Mouse (Mus musculus) neural tube, embryonic 11.5 days (tissue): Measurements from ENCODE around the gene Bcl2. TPM values are rescaled to one million over a fixed set of nuclear protein-coding genes. Genes with fewer than 3 reads are reported as not detected.

ENCODE experiments used
- ATAC-seq: fragments of 200-750 bp; cut with Nextera tagmentation; 2 replicates; pipeline ENCODE4 v1.8.0; 2017; ENCODE audit warnings: moderate number of reproducible peaks, mild to moderate bottlenecking, moderate TSS enrichment, moderate library complexity; ENCODE audit not compliant: insufficient read depth, low FRiP score, low TSS enrichment
- DNase-seq: peaks from one replicate; pipeline ENCODE4 v3.0.0-alpha.2; 2015; ENCODE audit warnings: low spot score
- H3K27ac ChIP-seq: fragments of 300-500 bp; sonication (generic); 2 replicates; pipeline ENCODE4 v1.5.1; 2014; ENCODE audit warnings: low read depth, mild to moderate bottlenecking, low read length
- H3K27me3 ChIP-seq: fragments of 300-500 bp; sonication (generic); 2 replicates; pipeline ENCODE4 v1.6.1; 2014; ENCODE audit warnings: mild to moderate bottlenecking, low read length, mixed read lengths; ENCODE audit not compliant: control insufficient read depth, insufficient read depth
- H3K36me3 ChIP-seq: fragments of 300-500 bp; sonication (generic); 2 replicates; pipeline ENCODE4 v1.6.1; 2014; ENCODE audit warnings: mild to moderate bottlenecking, low read length, moderate library complexity, mixed read lengths; ENCODE audit not compliant: control insufficient read depth, insufficient read depth
- H3K4me1 ChIP-seq: fragments of 300-500 bp; sonication (generic); 2 replicates; pipeline ENCODE4 v1.6.1; 2014; ENCODE audit warnings: low read length, mixed read lengths; ENCODE audit not compliant: control insufficient read depth, insufficient read depth
- H3K4me2 ChIP-seq: fragments of 300-500 bp; sonication (generic); 2 replicates; pipeline ENCODE4 v1.6.1; 2014; ENCODE audit warnings: low read depth, mild to moderate bottlenecking, moderate library complexity
- H3K4me3 ChIP-seq: fragments of 300-500 bp; sonication (generic); 2 replicates; pipeline ENCODE4 v1.5.1; 2014; ENCODE audit warnings: low read depth, low read length
- H3K9ac ChIP-seq: fragments of 300-500 bp; sonication (generic); 2 replicates; pipeline ENCODE4 v1.6.1; 2014; ENCODE audit warnings: mild to moderate bottlenecking, low read length
- H3K9me3 ChIP-seq: fragments of 300-500 bp; sonication (generic); 2 replicates; pipeline ENCODE4 v1.6.1; 2016; ENCODE audit warnings: low read length; ENCODE audit not compliant: control insufficient read depth
- WGBS: fragments of 180-500 bp; shearing (Covaris S2); extraction: QIAGEN DNeasy Blood & Tissue Kit; methylation state at CpG from one replicate; pipeline ENCODE4 v1.1.7; 2014; 5-methylcytosine and 5-hydroxymethylcytosine counted together
- polyA plus RNA-seq: library from polyadenylated mRNA; unstranded; fragments of >200 nt; fragmentation: Nextera tagmentation; extraction: Ambion mirVana; gene quantifications from 2 replicates; pipeline ENCODE4 v1.2.1, GENCODE M21; 2014

The Bcl2 gene
- polyA plus RNA-seq, 1 experiment from 2014 or later = 5.5 TPM

DNA sequence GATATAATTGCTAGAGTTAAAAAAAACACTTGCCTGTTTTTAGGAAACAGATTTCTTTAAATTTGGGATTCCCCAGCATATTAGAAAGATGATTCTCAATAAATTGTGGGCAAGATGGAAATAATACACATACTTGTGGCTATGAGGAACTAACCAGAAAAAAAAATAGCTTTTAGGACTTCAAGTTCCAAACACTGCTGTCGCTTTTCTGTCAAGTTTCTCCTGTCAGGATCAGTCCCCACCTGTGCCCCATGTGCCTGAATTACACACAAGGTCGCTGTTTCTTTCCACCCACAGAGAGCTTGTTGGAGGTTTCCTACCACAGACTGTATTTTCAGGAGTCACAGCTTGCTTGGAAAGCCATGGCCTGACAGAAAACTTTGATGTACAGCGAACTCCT, 70.5 kb downstream of the Bcl2 start:
- no peak overlapping the region for H3K4me3 ChIP-seq
- DNase-seq = no peak
- H3K27me3 ChIP-seq = no peaks in the 10 kb centered on the region
- no peak overlapping the region for H3K9ac ChIP-seq
- no peak for ATAC-seq
- no peaks in the 10 kb centered on the region for H3K9me3 ChIP-seq
- whole genome bisulfite sequencing = 79% methylated on average over 3 of the region's 3 CpGs
- H3K36me3 ChIP-seq = no peaks in the 10 kb centered on the region
- H3K4me1 ChIP-seq = no peaks in the 10 kb centered on the region
- H3K4me2 ChIP-seq = no peak overlapping the region
- H3K27ac ChIP-seq = no peak overlapping the region

DNA sequence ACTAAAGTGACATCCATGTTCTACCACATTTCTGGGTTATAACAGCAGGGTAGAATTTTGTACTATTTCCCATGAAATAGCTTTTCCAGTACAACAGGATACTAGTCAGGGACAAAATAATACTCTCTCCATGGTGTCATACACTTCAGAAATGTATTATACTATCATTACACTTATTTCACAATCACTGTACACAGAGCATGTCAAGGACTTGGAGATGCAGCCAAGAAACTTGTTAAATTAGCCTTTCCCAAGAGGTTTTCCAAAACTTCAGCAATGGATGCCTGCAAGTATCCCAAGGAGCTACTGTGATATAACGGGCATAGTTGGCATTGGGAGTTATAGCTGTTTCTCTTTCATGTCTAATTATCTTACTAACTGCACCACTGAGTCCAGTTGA, 73.5 kb downstream of the Bcl2 start:
- no peaks in the 10 kb centered on the region for H3K27me3 ChIP-seq
- no peak overlapping the region for H3K4me3 ChIP-seq
- no peaks in the 10 kb centered on the region for H3K9me3 ChIP-seq
- no peak overlapping the region for H3K9ac ChIP-seq
- ATAC-seq (no peak), DNase-seq (no peak)
- no peak overlapping the region for H3K27ac ChIP-seq
- no peaks in the 10 kb centered on the region for H3K36me3 ChIP-seq
- H3K4me1 ChIP-seq = no peaks in the 10 kb centered on the region
- H3K4me2 ChIP-seq = no peak overlapping the region
- 93% methylated on average over 1 of the region's 1 CpGs for WGBS

DNA sequence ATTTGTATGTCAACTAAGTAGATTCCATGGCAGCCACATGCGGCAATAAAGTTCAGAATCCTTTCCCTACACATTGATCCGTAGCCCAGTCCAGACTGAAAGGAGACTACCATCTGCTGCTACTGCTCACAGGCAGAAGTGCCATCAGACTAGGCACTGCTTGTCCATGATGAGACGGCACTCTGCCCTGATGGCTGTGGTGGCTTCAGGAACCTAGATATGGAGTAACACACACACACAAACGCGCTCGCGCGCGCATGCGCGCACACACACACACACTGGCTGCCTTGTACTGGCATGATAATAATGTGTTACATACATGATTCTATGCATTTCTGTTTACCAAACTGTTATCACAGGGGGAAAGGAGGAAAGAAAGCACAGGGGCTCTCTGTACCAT, 76.4 kb downstream of the Bcl2 start:
- H3K4me3 ChIP-seq = no peak overlapping the region
- DNase-seq (no peak), ATAC-seq (no peak)
- H3K4me1 ChIP-seq = no peaks in the 10 kb centered on the region
- H3K27ac ChIP-seq = no peak overlapping the region
- no peaks in the 10 kb centered on the region for H3K9me3 ChIP-seq
- H3K27me3 ChIP-seq = no peaks in the 10 kb centered on the region
- H3K36me3 ChIP-seq = no peaks in the 10 kb centered on the region
- H3K9ac ChIP-seq = no peak overlapping the region
- H3K4me2 ChIP-seq = no peak overlapping the region
- WGBS = 95% methylated on average over 11 of the region's 11 CpGs

- Histone ChIP-seq H3K4me3 (no peak overlapping the region), H3K9me3 (no peaks in the 10 kb centered on the region), H3K4me1 (no peaks in the 10 kb centered on the region), H3K4me2 (no peak overlapping the region), H3K27ac (no peak overlapping the region), H3K9ac (no peak overlapping the region), H3K36me3 (no peaks in the 10 kb centered on the region), H3K27me3 (no peaks in the 10 kb centered on the region)
- ATAC-seq (no peak), DNase-seq (no peak)
- WGBS = 63% methylated on average over 2 of the region's 2 CpGs
Observed at GRCm38 (mm10) chr1:106636714-106637113, 77.4 kb downstream of the Bcl2 start.

DNA sequence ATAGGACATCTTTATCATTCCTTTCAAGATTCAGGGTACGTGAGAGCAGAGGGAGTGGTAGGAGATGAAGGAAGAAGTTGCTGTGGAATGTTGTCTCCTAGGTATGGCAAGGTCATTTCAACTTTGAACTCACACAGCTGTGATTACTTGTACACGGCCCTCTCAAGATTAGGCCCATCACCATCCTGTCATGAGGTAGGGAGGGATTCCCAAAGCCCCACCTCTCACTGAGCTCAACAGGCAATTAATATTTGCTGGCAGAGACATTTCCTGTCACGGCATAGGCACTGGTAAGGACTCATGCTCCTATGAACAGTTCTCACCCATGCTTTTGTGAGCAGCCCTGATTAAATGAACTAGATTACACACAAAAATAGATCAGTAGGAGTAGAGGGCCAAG, 80.9 kb downstream of the Bcl2 start:
- H3K4me1 ChIP-seq = peaks cover 6% of the 10 kb centered on the region; the same call in 1 of the 2 replicates
- H3K4me3 ChIP-seq = no peak overlapping the region
- no peak overlapping the region for H3K4me2 ChIP-seq
- no peaks in the 10 kb centered on the region for H3K36me3 ChIP-seq
- no peak overlapping the region for H3K9ac ChIP-seq
- DNase-seq (no peak), ATAC-seq (no peak)
- no peaks in the 10 kb centered on the region for H3K27me3 ChIP-seq
- H3K27ac ChIP-seq = no peak overlapping the region
- no peaks in the 10 kb centered on the region for H3K9me3 ChIP-seq
- 62% methylated on average over 3 of the region's 3 CpGs for WGBS

DNA sequence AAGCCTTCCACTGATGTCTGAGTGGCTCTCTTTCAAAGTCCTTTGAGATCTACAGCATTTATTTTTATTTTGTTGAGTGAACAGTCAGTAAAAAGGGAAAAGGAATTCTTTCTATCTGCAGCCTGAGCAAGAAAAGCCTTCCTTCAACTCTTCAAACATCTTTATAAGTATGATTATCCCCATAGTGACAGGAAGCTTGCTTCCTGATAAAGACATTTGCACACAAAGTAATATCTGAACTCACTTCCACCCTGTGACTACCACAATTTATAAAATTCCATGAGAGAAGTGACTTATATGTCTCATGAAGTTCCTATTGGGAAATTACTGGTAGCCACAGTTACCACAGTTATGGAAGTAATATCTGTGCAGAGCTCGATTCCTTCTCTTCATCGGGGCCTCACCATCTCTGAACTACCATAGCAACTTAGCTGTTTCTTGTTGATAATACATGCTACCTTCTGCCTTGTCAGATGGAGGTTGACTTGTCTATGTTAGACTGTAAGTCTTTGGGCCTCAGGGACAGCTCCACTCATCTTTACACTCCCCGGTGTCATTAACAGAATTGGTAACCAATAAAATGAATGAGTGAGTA, 82.1 kb downstream of the Bcl2 start:
- DNase-seq (no peak), ATAC-seq (no peak)
- Histone ChIP-seq H3K27ac (no peak overlapping the region), H3K36me3 (no peaks in the 10 kb centered on the region), H3K4me3 (no peak overlapping the region), H3K4me2 (no peak overlapping the region), H3K9me3 (no peaks in the 10 kb centered on the region), H3K27me3 (no peaks in the 10 kb centered on the region), H3K4me1 (peaks cover 6% of the 10 kb centered on the region; the same call in 1 of the 2 replicates), H3K9ac (no peak overlapping the region)
- 95% methylated on average over 3 of the region's 3 CpGs for WGBS

- H3K9ac ChIP-seq = no peak overlapping the region
- H3K9me3 ChIP-seq = no peaks in the 10 kb centered on the region
- DNase-seq (no peak), ATAC-seq (no peak)
- WGBS = 85% methylated on average over 2 of the region's 2 CpGs
- H3K4me3 ChIP-seq = no peak overlapping the region
- H3K27ac ChIP-seq = no peak overlapping the region
- H3K27me3 ChIP-seq = no peaks in the 10 kb centered on the region
- no peaks in the 10 kb centered on the region for H3K36me3 ChIP-seq
- peaks cover 6% of the 10 kb centered on the region; the same call in 1 of the 2 replicates for H3K4me1 ChIP-seq
- no peak overlapping the region for H3K4me2 ChIP-seq
Observed at GRCm38 (mm10) chr1:106630973-106631372, 83.1 kb downstream of the Bcl2 start.

DNA sequence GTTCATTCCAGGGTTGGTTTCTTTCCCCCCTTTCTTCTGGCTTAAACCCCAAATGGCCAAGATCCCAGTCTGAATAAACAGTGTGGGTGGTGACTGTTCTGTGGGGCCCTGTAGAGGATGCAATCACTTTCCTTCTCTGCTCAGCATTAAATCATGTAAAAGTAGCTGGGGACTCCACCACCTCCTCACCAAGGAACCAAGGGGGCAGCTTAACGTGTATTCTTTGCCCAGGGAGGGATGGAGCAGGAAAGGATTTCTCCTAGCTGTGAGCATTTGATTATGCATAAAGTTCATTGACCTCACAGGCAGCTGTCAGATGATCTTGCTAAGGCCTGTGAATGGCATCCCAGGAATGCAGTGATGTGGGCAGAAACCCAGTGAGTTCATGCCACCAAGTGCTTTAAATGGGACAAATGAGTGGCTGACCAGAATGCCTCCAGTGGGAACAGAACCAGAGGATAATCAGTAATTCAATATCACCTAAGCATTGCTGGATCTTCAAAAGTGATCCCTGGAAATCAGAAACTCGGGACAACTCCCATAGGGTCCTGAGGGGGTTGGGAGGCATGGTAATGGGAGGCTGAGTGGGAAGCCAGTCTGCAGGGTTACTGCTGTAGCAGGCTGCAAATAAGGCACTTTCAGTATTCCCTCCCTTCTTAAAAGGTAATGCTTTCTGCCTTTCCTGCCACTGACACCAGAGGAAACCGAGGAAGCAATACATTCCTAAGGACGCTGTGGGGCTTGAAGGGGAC, 84.0 kb downstream of the Bcl2 start:
- no peak overlapping the region for H3K27ac ChIP-seq
- no peak overlapping the region for H3K9ac ChIP-seq
- no peaks in the 10 kb centered on the region for H3K36me3 ChIP-seq
- no peak for ATAC-seq
- H3K4me1 ChIP-seq = peaks cover 6% of the 10 kb centered on the region; the same call in 1 of the 2 replicates
- H3K27me3 ChIP-seq = no peaks in the 10 kb centered on the region
- DNase-seq = no peak
- no peaks in the 10 kb centered on the region for H3K9me3 ChIP-seq
- H3K4me2 ChIP-seq = no peak overlapping the region
- H3K4me3 ChIP-seq = no peak overlapping the region
- WGBS = 23% methylated on average over 4 of the region's 4 CpGs

DNA sequence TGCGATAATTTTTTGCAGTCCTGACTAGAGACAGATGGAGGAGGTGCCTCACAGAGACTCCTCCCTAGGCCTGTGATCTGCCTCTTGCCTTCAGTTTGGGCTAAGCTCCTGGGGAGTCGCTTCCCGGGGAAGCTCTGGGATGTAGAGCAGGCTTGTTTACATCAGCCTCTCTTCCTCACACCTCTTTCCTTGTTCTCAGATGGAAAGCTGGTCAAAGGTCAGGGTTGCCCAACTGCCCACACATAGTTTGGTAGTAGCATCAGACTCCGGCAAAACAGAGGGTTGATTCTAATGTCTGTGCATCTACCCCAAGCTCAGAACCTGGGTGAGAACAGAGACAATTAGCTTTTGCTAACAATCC, 84.6 kb downstream of the Bcl2 start:
- no peak overlapping the region for H3K27ac ChIP-seq
- H3K9ac ChIP-seq = no peak overlapping the region
- H3K4me3 ChIP-seq = no peak overlapping the region
- 10% methylated on average over 4 of the region's 4 CpGs for WGBS
- peaks cover 6% of the 10 kb centered on the region; the same call in 1 of the 2 replicates for H3K4me1 ChIP-seq
- no peak for ATAC-seq
- H3K9me3 ChIP-seq = no peaks in the 10 kb centered on the region
- no peak for DNase-seq
- no peak overlapping the region for H3K4me2 ChIP-seq
- H3K27me3 ChIP-seq = no peaks in the 10 kb centered on the region
- H3K36me3 ChIP-seq = no peaks in the 10 kb centered on the region
